Mouse (Mus musculus): ENCODE data around the gene Gm8720. TPM values are rescaled to one million over a fixed set of nuclear protein-coding genes. Genes with fewer than 3 reads are reported as not detected.
"Not testable (repeated sequence)": the region's sequence is repeated elsewhere in the genome, so short reads cannot be mapped to it uniquely, and the experiment has no call there.

Gm8720 gene
- polyA plus RNA-seq (2017; shearing (Covaris generic)) = not detected

- ATAC-seq = not testable (repeated sequence)
These were observed at the start of gene Gm8720 for GRCm38 (mm10) chr7:23067356-23067755. Gm8720 (minus strand) TSS chr7:23067456.

GRCm38 (mm10) chr7:23055240-23055639 is 12.0 kb downstream of the Gm8720 start, which contains the start of gene Vmn1r163:
Vmn1r163 (plus strand) TSS chr7:23055540.
- ATAC-seq = not testable (repeated sequence)

GRCm38 (mm10) chr7:23019823-23020222 is 47.4 kb downstream of the Gm8720 start, which contains the start of gene Gm4216:
Gm4216 (minus strand) TSS chr7:23019923.
- ATAC-seq = not testable (repeated sequence)

Other genes starting within 250 kb of the Gm8720 start
- gene Vmn1r159, start 223.9 kb downstream of the Gm8720 start, polyA plus RNA-seq (2017; shearing (Covaris generic)) = not detected
- gene Vmn1r160, start 196.2 kb downstream of the Gm8720 start, polyA plus RNA-seq (2017; shearing (Covaris generic)) = not detected
- gene Gm4214, start 82.8 kb downstream of the Gm8720 start, polyA plus RNA-seq (2017; shearing (Covaris generic)) = not detected
- gene Gm4216, start 47.5 kb downstream of the Gm8720 start, polyA plus RNA-seq (2017; shearing (Covaris generic)) = not detected
- not detected for gene Vmn1r163, start 11.9 kb downstream of the Gm8720 start, polyA plus RNA-seq (2017; shearing (Covaris generic))
- not detected for gene Gm10662, start 77.0 kb upstream of the Gm8720 start, polyA plus RNA-seq (2017; shearing (Covaris generic))
- not detected for gene Vmn1r165, start 149.9 kb upstream of the Gm8720 start, polyA plus RNA-seq (2017; shearing (Covaris generic))
- gene Vmn1r166, start 184.2 kb upstream of the Gm8720 start, polyA plus RNA-seq (2017; shearing (Covaris generic)) = not detected
- gene Gm6902, start 211.4 kb upstream of the Gm8720 start, polyA plus RNA-seq (2017; shearing (Covaris generic)) = not detected
- not detected for gene Nlrp4e, start 233.7 kb upstream of the Gm8720 start, polyA plus RNA-seq (2017; shearing (Covaris generic))

Data from inflammation-experienced regulatory T-cells, adult 6 months (primary cell).